Mouse (Mus musculus): Measurements from ENCODE around the gene Ndufv3. TPM values are rescaled to one million over a fixed set of nuclear protein-coding genes. Genes with fewer than 3 reads are reported as not detected.
A peak's percentile ranks its signal among the peaks of the same experiment; 100 is the strongest.
"Not testable (repeated sequence)": the region's sequence is repeated elsewhere in the genome, so short reads cannot be mapped to it uniquely, and the experiment has no call there.

The Ndufv3 gene
- polyA plus RNA-seq, 1 experiment from 2014 or later, result 316 TPM

DNA sequence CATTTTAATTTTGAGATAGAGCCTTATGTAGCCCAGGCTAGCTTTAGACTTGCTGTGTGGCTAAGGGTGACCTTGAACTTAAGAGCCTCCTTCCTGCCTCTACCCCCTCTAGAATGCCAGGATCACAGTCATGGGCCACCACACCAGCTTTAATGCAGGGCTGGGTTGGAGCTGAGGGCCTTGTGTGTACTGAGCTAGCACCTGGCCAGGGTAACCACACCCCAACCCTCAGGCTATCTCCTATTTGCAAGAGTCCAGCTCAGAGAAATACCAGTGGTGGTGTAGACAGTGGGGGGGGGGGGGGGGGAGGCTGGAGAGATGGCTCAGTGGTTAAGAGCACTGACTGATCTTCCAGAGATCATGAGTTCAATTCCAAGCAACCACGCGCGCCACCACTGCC lies 5.9 kb downstream of the Ndufv3 start:
- Histone ChIP-seq H3K27ac (ENCODE audit: low read length) (no peak overlapping the region), H3K9me3 (ENCODE audit: control insufficient read depth, low read length) (no peaks in the 10 kb centered on the region), H3K9ac (replicated peaks; ENCODE audit: low read depth, low read length) (no peak overlapping the region), H3K4me2 (ENCODE audit: low read length) (no peak overlapping the region), H3K36me3 (ENCODE audit: control insufficient read depth, insufficient read depth) (peaks cover 15% of the 10 kb centered on the region), H3K4me3 (replicated peaks; ENCODE audit: low read length) (no peak overlapping the region), H3K27me3 (replicated peaks; ENCODE audit: control insufficient read depth, insufficient read depth, low read length) (no peaks in the 10 kb centered on the region), H3K4me1 (replicated peaks; ENCODE audit: control insufficient read depth, insufficient read depth, low read length) (peaks cover 11% of the 10 kb centered on the region)
- ATAC-seq, result no peak
- 98% methylated on average over 3 of the region's 3 CpGs for WGBS

DNA sequence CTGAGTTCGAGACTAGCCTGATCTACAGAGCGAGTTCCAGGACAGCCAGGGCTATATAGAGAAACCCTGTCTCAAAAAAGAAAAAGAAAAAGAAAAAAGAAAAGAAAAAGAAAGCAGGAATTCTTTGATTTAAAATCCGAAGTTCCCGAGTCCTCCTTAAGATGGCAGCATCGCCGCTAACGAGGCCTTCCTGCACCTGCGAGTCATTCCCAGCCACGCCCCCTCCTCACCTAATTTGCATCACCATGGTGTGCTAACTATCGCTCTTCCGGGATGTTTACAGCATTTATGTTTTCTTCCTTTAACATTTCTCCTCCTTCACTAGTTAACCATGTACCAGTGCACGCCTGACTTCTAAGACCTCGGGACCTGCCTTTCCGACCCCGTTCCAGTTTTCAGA lies 9.4 kb downstream of the Ndufv3 start:
- ATAC-seq, result peak; percentile 71; the same call in 1 of the 2 replicates
- H3K27me3 ChIP-seq (replicated peaks; ENCODE audit: control insufficient read depth, insufficient read depth, low read length), result no peaks in the 10 kb centered on the region
- H3K27ac ChIP-seq (ENCODE audit: low read length), result no peak overlapping the region

DNA sequence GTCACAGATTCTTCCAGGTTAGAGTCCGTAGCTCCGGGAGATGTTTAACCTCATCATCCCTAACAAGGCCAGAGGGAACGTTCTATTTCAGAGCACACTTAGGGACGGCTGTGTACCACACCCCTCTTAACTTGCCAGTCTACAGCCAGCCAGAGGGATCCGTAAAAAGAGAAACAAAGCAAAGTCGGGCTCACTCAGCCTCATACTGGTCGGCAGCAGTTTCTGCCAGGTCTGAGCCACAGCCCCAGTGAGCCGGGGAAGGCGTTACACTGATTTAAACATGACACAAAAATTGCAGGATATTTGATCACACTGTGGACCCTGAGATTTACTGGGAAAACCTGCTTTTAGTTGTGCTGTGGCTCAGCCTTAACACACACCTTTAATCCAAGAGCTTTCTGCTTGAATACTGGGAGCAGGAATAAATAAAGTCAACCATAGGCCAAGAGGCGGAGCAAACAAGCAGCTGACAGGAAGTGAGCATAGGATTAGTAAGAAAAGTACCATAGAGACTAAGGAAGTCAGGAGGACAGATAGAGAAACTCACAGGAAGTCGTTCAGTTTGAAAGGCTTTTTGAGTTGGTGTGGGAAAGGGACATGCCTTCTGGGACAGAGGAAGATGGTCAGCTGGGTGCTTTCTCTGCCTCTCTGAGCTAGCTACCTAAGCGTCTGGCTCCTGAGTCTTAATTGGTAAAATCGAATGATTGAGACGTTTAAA lies 11.7 kb downstream of the Ndufv3 start:
- no peaks in the 10 kb centered on the region for H3K27me3 ChIP-seq (replicated peaks; ENCODE audit: control insufficient read depth, insufficient read depth, low read length)
- 89% methylated on average over 14 of the region's 14 CpGs for WGBS
- no peak overlapping the region for H3K4me2 ChIP-seq (ENCODE audit: low read length)
- H3K27ac ChIP-seq (ENCODE audit: low read length), result no peak overlapping the region
- H3K4me3 ChIP-seq (replicated peaks; ENCODE audit: low read length), result no peak overlapping the region
- no peaks in the 10 kb centered on the region for H3K9me3 ChIP-seq (ENCODE audit: control insufficient read depth, low read length)
- H3K9ac ChIP-seq (replicated peaks; ENCODE audit: low read depth, low read length), result no peak overlapping the region
- ATAC-seq, result no peak
- H3K4me1 ChIP-seq (replicated peaks; ENCODE audit: control insufficient read depth, insufficient read depth, low read length), result peaks cover 15% of the 10 kb centered on the region
- H3K36me3 ChIP-seq (ENCODE audit: control insufficient read depth, insufficient read depth), result peaks cover 17% of the 10 kb centered on the region

More for the DNA sequence above, 9.4 kb downstream of the Ndufv3 start:
- Histone ChIP-seq H3K4me3 (replicated peaks; ENCODE audit: low read length) (no peak overlapping the region), H3K9ac (replicated peaks; ENCODE audit: low read depth, low read length) (no peak overlapping the region), H3K9me3 (ENCODE audit: control insufficient read depth, low read length) (no peaks in the 10 kb centered on the region), H3K36me3 (ENCODE audit: control insufficient read depth, insufficient read depth) (peaks cover 17% of the 10 kb centered on the region), H3K4me2 (ENCODE audit: low read length) (peak overlapping the region; percentile 19), H3K4me1 (replicated peaks; ENCODE audit: control insufficient read depth, insufficient read depth, low read length) (no peaks in the 10 kb centered on the region; the same call in 1 of the 2 replicates)
- 15% methylated on average over 15 of the region's 15 CpGs for WGBS

DNA sequence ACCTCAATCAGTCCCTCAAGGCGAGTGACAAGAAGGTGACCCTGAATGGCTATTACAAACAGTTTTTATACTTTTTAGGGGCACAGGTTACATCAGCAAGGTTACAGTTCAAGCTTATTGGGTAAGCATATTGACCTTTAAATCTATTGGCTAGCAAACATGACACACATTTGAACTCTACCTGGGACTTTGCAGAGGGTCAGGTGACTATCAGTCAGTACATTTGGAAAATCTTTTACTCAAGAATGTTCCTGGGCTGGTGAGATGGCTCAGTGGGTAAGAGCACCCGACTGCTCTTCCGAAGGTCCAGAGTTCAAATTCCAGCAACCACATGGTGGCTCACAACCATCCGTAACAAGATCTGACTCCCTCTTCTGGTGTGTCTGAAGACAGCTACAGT lies 12.4 kb downstream of the Ndufv3 start:
- WGBS, result 93% methylated on average over 3 of the region's 4 CpGs
- not testable (repeated sequence) for H3K27me3 ChIP-seq (replicated peaks; ENCODE audit: control insufficient read depth, insufficient read depth, low read length)

DNA sequence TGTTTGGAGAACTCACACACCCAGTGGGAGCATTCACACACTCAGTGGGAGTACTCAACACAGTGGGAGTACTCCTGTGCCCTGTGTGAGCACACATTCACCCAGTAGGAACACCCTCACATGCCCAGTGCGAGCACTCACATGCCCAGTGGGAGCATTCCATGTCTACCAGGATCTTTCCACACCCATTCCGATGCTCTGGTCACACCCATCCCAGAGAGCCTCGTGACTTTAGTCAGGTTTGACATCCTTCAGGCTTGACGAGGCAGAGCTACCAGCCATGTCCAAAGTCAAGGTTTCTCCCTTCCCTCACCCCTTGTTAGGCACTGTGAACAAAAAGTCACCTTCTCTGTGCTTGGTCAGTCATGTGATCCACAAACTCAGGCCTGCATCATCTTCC lies 15.4 kb downstream of the Ndufv3 start:
- Histone ChIP-seq H3K36me3 (ENCODE audit: control insufficient read depth, insufficient read depth) (peaks cover 4% of the 10 kb centered on the region), H3K4me1 (replicated peaks; ENCODE audit: control insufficient read depth, insufficient read depth, low read length) (peaks cover 15% of the 10 kb centered on the region), H3K27me3 (replicated peaks; ENCODE audit: control insufficient read depth, insufficient read depth, low read length) (no peaks in the 10 kb centered on the region), H3K27ac (ENCODE audit: low read length) (peak overlapping the region; percentile 99), H3K4me3 (replicated peaks; ENCODE audit: low read length) (no peak overlapping the region), H3K9ac (replicated peaks; ENCODE audit: low read depth, low read length) (peak overlapping the region; percentile 49), H3K9me3 (ENCODE audit: control insufficient read depth, low read length) (no peaks in the 10 kb centered on the region), H3K4me2 (ENCODE audit: low read length) (peak overlapping the region; percentile 47)
- 64% methylated on average over 4 of the region's 4 CpGs for WGBS
- ATAC-seq, result peak; percentile 29

More for the DNA sequence above, 12.4 kb downstream of the Ndufv3 start:
- not testable (repeated sequence) for H3K9me3 ChIP-seq (ENCODE audit: control insufficient read depth, low read length); H3K4me2 ChIP-seq (ENCODE audit: low read length); ATAC-seq; H3K27ac ChIP-seq (ENCODE audit: low read length); H3K9ac ChIP-seq (replicated peaks; ENCODE audit: low read depth, low read length); H3K4me3 ChIP-seq (replicated peaks; ENCODE audit: low read length)
- Histone ChIP-seq H3K4me1 (replicated peaks; ENCODE audit: control insufficient read depth, insufficient read depth, low read length) (peaks cover 15% of the 10 kb centered on the region), H3K36me3 (ENCODE audit: control insufficient read depth, insufficient read depth) (peaks cover 12% of the 10 kb centered on the region)

DNA sequence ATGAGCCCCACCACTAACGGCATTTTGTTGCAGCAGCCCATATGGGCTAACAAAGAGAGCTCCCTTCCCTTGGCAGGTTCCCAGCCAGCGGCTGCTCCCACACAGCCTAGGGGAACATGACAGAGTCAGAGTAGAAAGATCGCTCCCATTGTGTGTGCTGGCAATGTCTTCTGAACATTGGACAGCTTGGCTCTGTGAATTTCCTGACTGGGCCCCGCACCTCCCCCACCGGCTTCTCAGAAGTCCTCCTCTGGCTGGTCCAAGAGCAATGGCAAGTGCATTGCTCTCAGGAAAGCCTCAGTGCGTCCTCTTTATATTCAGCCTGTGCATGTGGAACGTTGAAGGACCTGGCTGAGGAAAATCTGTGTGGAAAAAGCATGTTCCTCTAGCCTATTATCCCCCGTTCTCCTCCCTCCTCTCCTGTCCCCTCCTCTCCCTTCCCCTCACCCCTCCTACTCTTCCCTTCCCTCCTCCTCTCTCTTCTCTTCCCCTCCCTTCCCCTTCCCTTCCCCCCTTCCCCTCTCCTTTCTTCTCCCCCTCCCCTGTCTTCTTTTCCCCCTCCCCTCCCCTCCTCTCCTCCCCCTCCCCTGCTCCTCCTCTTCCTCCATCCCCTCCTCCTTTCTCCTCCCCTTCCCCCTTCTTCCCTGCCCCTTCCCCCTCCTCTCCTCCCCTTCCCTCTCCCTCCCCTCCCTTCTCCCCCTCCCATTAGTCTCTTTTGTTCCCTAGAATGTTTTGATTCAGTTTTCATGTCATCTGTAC lies 16.1 kb downstream of the Ndufv3 start:
- ATAC-seq, result peak; percentile 96
- peak overlapping the region; percentile 49 for H3K9ac ChIP-seq (replicated peaks; ENCODE audit: low read depth, low read length)
- peaks cover 21% of the 10 kb centered on the region for H3K4me1 ChIP-seq (replicated peaks; ENCODE audit: control insufficient read depth, insufficient read depth, low read length)
- H3K36me3 ChIP-seq (ENCODE audit: control insufficient read depth, insufficient read depth), result peaks cover 4% of the 10 kb centered on the region
- H3K27me3 ChIP-seq (replicated peaks; ENCODE audit: control insufficient read depth, insufficient read depth, low read length), result no peaks in the 10 kb centered on the region
- WGBS, result 6% methylated on average over 8 of the region's 8 CpGs
- H3K27ac ChIP-seq (ENCODE audit: low read length), result peak overlapping the region; percentile 99
- peak overlapping the region; percentile 47 for H3K4me2 ChIP-seq (ENCODE audit: low read length)
- no peaks in the 10 kb centered on the region for H3K9me3 ChIP-seq (ENCODE audit: control insufficient read depth, low read length)
- peak overlapping the region; percentile 24; the same call in 1 of the 2 replicates for H3K4me3 ChIP-seq (replicated peaks; ENCODE audit: low read length)

DNA sequence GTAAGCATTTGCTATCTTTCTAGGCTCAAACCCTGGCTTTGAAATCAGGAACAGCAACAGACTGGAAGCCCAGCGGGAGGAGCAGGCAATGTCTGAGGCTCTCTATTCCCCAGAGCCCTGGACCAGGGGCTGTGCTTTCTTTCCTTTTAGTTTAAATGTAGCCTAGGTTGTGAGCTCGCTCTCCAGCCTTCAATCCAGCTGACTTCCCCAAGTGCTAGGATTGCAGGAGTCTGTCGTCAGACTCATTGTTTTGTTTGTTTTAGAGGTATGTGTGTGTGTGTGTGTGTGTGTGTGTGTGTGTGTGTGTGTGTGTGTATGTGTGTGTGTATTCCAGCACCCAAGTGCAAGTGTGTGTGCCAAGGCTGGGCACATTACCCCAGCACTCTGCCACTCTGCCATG lies 20.2 kb downstream of the Ndufv3 start:
- 52% methylated on average over 3 of the region's 3 CpGs for WGBS
- H3K27me3 ChIP-seq (replicated peaks; ENCODE audit: control insufficient read depth, insufficient read depth, low read length), result no peaks in the 10 kb centered on the region
- H3K4me3 ChIP-seq (replicated peaks; ENCODE audit: low read length), result no peak overlapping the region
- no peaks in the 10 kb centered on the region for H3K36me3 ChIP-seq (ENCODE audit: control insufficient read depth, insufficient read depth)
- no peak overlapping the region for H3K9ac ChIP-seq (replicated peaks; ENCODE audit: low read depth, low read length)
- H3K4me2 ChIP-seq (ENCODE audit: low read length), result no peak overlapping the region
- H3K4me1 ChIP-seq (replicated peaks; ENCODE audit: control insufficient read depth, insufficient read depth, low read length), result peaks cover 24% of the 10 kb centered on the region
- H3K9me3 ChIP-seq (ENCODE audit: control insufficient read depth, low read length), result no peaks in the 10 kb centered on the region
- H3K27ac ChIP-seq (ENCODE audit: low read length), result no peak overlapping the region
- ATAC-seq, result no peak

DNA sequence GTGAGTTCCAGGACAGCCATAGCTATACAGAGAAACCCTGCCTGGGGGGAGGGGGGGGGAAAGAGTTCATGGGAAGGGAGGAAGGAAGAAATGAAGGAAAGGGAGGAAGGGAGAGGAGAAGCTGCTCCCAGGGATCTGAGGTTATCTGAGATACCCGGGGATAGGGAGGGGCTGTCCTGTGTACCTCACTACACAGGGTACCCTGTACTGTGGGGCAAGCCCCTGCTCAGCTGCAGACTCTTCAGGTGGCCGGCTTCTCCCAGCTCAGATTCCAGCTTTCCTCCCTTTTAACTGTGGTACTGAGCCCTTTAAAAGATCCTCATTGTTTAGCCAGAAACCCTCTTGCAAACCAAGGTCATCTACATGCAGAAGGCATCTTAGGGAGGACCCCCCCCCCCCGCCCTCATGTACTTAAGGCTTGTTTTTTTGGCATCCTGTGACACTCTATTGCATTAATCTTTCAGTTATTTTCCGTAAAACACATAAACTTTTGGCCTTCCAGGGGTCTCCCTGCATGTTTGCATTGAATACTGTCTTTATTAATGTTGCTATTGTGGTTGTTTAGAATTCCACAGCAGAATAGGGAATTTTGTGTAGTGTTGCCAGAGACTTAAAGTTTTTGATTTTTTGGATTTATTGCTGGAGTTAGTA lies 21.0 kb downstream of the Ndufv3 start:
- Histone ChIP-seq H3K4me2 (ENCODE audit: low read length) (no peak overlapping the region), H3K27ac (ENCODE audit: low read length) (peak overlapping the region; percentile 64), H3K4me3 (replicated peaks; ENCODE audit: low read length) (no peak overlapping the region), H3K9ac (replicated peaks; ENCODE audit: low read depth, low read length) (no peak overlapping the region), H3K4me1 (replicated peaks; ENCODE audit: control insufficient read depth, insufficient read depth, low read length) (peaks cover 15% of the 10 kb centered on the region), H3K9me3 (ENCODE audit: control insufficient read depth, low read length) (no peaks in the 10 kb centered on the region), H3K27me3 (replicated peaks; ENCODE audit: control insufficient read depth, insufficient read depth, low read length) (no peaks in the 10 kb centered on the region), H3K36me3 (ENCODE audit: control insufficient read depth, insufficient read depth) (no peaks in the 10 kb centered on the region)
- 34% methylated on average over 4 of the region's 4 CpGs for WGBS
- no peak for ATAC-seq

DNA sequence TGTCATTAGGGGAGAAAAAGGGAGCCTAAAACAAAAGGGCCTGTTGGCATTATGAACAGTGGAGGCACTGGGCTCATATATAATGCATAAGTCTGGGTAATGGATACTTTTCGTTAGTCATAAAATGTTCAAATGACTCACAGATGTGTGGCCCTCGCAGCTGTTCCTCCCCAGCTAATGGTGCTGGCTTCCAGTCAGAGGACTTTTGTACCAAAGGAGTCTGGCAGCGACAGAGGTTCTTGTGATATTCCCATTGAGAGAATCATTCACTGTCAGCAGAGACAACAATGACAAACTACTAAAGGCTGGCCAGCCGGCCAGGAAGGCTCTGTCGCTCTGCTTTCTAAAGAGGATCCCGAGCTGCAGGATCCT lies 21.5 kb downstream of the Ndufv3 start:
- Histone ChIP-seq H3K27ac (ENCODE audit: low read length) (peak overlapping the region; percentile 61), H3K9me3 (ENCODE audit: control insufficient read depth, low read length) (no peaks in the 10 kb centered on the region), H3K36me3 (ENCODE audit: control insufficient read depth, insufficient read depth) (no peaks in the 10 kb centered on the region), H3K4me2 (ENCODE audit: low read length) (no peak overlapping the region), H3K4me1 (replicated peaks; ENCODE audit: control insufficient read depth, insufficient read depth, low read length) (peaks cover 13% of the 10 kb centered on the region), H3K27me3 (replicated peaks; ENCODE audit: control insufficient read depth, insufficient read depth, low read length) (no peaks in the 10 kb centered on the region), H3K9ac (replicated peaks; ENCODE audit: low read depth, low read length) (no peak overlapping the region), H3K4me3 (replicated peaks; ENCODE audit: low read length) (no peak overlapping the region)
- 17% methylated on average over 6 of the region's 6 CpGs for WGBS
- peak; percentile 68 for ATAC-seq
